Mouse (Mus musculus) erythroblast, embryonic 14.5 days (primary cell): ENCODE data around the gene Enho.

Experiments used
- GATA1 ChIP-seq: IDR thresholded peaks from 2 replicates; pipeline ENCODE4 v1.6.1; 2012; ENCODE audit warnings: low read length, inconsistent platforms, mixed read lengths
- TAL1 ChIP-seq: IDR thresholded peaks from 3 replicates; pipeline ENCODE4 v1.6.1; 2012; ENCODE audit warnings: low read length, inconsistent platforms, mixed read lengths

- TF ChIP-seq TAL1 = no peak
- TF ChIP-seq GATA1 = no peak
Observed at GRCm38 (mm10) chr4:41659556-41659955, 19.4 kb upstream of the Enho start.
